Mouse (Mus musculus) hindbrain, embryonic 16.5 days (tissue): ENCODE results near the gene Gfra1. TPM values are rescaled to one million over a fixed set of nuclear protein-coding genes. Genes with fewer than 3 reads are reported as not detected.

ENCODE experiments used
- ATAC-seq: fragments of 200-750 bp; cut with Nextera tagmentation; 2 replicates; pipeline ENCODE4 v1.8.0; 2017; ENCODE audit warnings: moderate TSS enrichment, moderate library complexity
- H3K27ac ChIP-seq: fragments of 300-500 bp; sonication (generic); 2 replicates; pipeline ENCODE4 v1.5.1; 2014; ENCODE audit warnings: low read depth, mild to moderate bottlenecking, control low read depth, low read length, moderate library complexity
- H3K27me3 ChIP-seq: fragments of 300-500 bp; sonication (generic); replicated peaks from 2 replicates; pipeline ENCODE4 v1.6.1; 2014; ENCODE audit warnings: low read length; ENCODE audit not compliant: control insufficient read depth, insufficient read depth
- H3K36me3 ChIP-seq: fragments of 300-500 bp; sonication (generic); 2 replicates; pipeline ENCODE4 v1.6.1; 2014; ENCODE audit warnings: mild to moderate bottlenecking, low read length, moderate library complexity, mixed read lengths; ENCODE audit not compliant: control insufficient read depth, insufficient read depth
- H3K4me1 ChIP-seq: fragments of 300-500 bp; sonication (generic); 2 replicates; pipeline ENCODE4 v1.6.1; 2014; ENCODE audit warnings: low read depth, low read length; ENCODE audit not compliant: control insufficient read depth, insufficient read depth
- H3K4me2 ChIP-seq: fragments of 300-500 bp; sonication (generic); 2 replicates; pipeline ENCODE4 v1.6.1; 2014; ENCODE audit warnings: mild to moderate bottlenecking, low read length, control low read depth, moderate library complexity
- H3K4me3 ChIP-seq: fragments of 300-500 bp; sonication (generic); 2 replicates; pipeline ENCODE4 v1.5.1; 2014; ENCODE audit warnings: mild to moderate bottlenecking, low read length, control low read depth, moderate library complexity
- H3K9ac ChIP-seq: fragments of 300-500 bp; sonication (generic); 2 replicates; pipeline ENCODE4 v1.6.1; 2014; ENCODE audit warnings: low read depth, mild to moderate bottlenecking, control low read depth, low read length, moderate library complexity
- H3K9me3 ChIP-seq: fragments of 300-500 bp; sonication (generic); 2 replicates; pipeline ENCODE4 v1.6.1; 2014; ENCODE audit warnings: mild to moderate bottlenecking, low read length, moderate library complexity; ENCODE audit not compliant: control insufficient read depth
- WGBS: fragments of 180-500 bp; shearing (Covaris S2); extraction: QIAGEN DNeasy Blood & Tissue Kit; methylation state at CpG from one replicate; pipeline ENCODE4 v1.1.7; 2014; 5-methylcytosine and 5-hydroxymethylcytosine counted together
- polyA plus RNA-seq: library from polyadenylated mRNA; unstranded; fragments of >200 nt; fragmentation: Nextera tagmentation; extraction: Ambion mirVana; gene quantifications from 2 replicates; pipeline ENCODE4 v1.2.1, GENCODE M21; 2015

Gfra1 gene
- polyA plus RNA-seq, 1 experiment from 2014 or later: 38.6 TPM

DNA sequence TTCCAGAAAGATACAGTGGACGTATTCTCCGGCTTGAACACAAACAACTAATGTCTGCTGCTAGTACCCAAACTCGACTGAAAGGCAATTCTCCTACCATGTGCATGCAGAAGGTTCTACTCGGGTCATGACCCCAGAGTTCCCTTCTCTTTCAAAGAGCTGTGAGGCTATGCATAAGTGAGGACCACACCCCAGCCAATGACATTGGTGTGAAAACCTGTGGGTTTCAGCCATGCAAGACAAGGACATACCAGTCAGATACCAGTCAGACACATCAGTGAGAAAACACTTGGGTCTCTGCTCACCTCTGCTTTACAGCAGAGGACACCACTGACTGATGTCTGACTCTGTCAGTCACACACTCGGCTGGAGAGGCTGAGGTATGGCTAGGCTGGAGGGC is 63.9 kb downstream of the Gfra1 start:
- WGBS: 88% methylated on average over 5 of the region's 5 CpGs
- H3K4me1 ChIP-seq: peaks cover 5% of the 10 kb centered on the region
- no peak overlapping the region for H3K9ac ChIP-seq
- no peak for ATAC-seq
- H3K4me3 ChIP-seq: no peak overlapping the region
- H3K27me3 ChIP-seq: no peaks in the 10 kb centered on the region
- H3K27ac ChIP-seq: no peak overlapping the region
- H3K9me3 ChIP-seq: no peaks in the 10 kb centered on the region
- H3K36me3 ChIP-seq: no peaks in the 10 kb centered on the region
- H3K4me2 ChIP-seq: no peak overlapping the region

DNA sequence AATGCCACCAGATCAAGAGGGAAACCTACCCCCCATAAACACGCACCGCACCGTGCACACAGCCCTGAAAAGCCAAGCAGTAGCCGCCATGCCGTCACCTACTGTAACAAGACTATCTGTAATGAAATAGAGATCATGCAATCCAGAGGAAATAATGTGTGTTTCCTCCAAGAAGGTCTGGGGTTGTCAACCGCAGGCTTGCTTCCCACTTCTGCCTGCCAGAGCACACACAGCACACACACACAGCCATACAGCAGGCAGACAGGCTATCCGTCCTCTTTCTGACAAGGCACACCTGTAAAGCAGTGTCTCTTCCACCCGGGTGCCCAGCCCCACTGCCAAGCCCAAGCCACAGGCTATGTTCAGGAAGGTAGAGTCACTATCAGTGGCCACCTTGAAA is 66.2 kb downstream of the Gfra1 start:
- 87% methylated on average over 8 of the region's 8 CpGs for WGBS

DNA sequence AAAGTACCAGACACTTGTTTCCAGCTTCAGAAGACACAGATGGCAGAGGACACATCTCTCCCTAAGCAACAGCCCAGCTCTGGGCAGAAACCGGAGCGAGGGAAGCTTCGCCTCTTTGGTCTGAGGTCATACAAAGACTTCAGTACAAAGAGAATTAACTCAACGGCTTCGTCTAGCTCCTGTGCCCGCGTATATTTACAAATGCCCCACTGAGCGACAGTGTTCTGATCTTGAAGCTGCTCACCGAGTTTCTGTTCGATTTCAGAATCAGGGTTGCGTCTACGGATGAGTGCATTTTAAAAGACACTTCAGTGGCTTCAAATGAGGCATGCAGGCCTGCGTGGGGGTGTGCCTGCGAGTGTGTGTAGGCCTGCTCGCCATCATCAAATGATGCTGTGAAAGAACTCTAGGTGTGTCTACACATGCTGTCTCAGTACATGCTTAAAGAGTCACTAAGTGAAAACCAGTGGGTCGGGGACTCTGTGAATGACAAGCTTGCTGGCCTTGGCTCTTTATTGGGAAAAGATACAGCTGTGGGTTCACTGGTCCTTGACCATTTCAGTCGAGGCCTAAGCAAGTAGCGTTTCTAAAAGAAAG is 66.8 kb downstream of the Gfra1 start:
- Histone ChIP-seq H3K4me3 (no peak overlapping the region), H3K36me3 (no peaks in the 10 kb centered on the region), H3K27ac (no peak overlapping the region), H3K9me3 (no peaks in the 10 kb centered on the region), H3K9ac (no peak overlapping the region), H3K4me2 (no peak overlapping the region), H3K27me3 (no peaks in the 10 kb centered on the region), H3K4me1 (0 out of 2 replicates have a peak, but pooled peaks cover 2% of the 10 kb centered on the region)
- 39% methylated on average over 18 of the region's 18 CpGs for WGBS
- no peak for ATAC-seq

More for the DNA sequence above, 66.2 kb downstream of the Gfra1 start:
- H3K4me2 ChIP-seq: no peak overlapping the region
- H3K4me1 ChIP-seq: 0 out of 2 replicates have a peak, but pooled peaks cover 2% of the 10 kb centered on the region
- H3K36me3 ChIP-seq: no peaks in the 10 kb centered on the region
- no peak for ATAC-seq
- no peak overlapping the region for H3K4me3 ChIP-seq
- H3K9me3 ChIP-seq: no peaks in the 10 kb centered on the region
- no peak overlapping the region for H3K27ac ChIP-seq
- H3K27me3 ChIP-seq: no peaks in the 10 kb centered on the region
- H3K9ac ChIP-seq: no peak overlapping the region

DNA sequence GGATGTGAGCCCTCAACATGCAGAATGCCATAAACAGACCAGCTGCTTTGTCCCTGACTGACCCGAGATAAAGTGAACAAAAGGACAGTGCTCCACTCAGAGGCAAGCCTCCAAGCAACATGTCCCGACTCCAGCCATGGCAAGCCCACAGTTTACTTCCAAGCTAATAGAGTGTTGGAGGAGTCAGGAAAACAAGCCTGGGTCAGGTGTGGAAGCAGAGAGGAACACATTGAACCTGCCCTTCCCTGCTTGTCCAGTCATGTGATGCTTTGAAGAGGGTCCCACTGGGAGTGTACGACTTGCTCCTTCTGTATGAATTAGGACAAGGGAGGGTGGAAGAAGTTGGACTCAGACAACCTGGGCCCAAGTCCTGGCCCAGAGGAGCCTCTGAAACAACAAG is 72.4 kb downstream of the Gfra1 start:
- H3K27ac ChIP-seq: no peak overlapping the region
- no peaks in the 10 kb centered on the region for H3K36me3 ChIP-seq
- 52% methylated on average over 3 of the region's 3 CpGs for WGBS
- H3K9ac ChIP-seq: no peak overlapping the region
- H3K4me1 ChIP-seq: 0 out of 2 replicates have a peak, but pooled peaks cover 2% of the 10 kb centered on the region
- H3K9me3 ChIP-seq: no peaks in the 10 kb centered on the region
- no peak overlapping the region for H3K4me2 ChIP-seq
- no peaks in the 10 kb centered on the region for H3K27me3 ChIP-seq
- no peak overlapping the region for H3K4me3 ChIP-seq
- ATAC-seq: no peak

DNA sequence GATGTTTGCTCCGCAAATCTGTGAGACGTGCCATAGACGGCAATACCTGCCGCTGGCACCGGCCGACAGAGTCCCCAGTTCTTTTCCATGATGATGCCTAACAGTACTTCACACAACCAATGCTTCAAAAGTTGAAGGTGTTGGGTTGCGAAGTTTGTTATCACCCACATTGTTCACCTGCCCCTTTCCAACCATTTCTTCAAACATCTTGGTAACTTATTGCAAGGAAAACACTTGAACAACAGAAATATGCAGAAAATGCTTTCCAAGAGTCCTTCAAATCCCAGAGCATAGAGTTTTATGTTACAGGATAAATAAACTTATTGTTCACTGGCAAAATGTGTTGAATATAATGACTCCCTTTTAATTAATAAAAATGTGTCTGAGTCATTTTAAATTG is 73.2 kb downstream of the Gfra1 start:
- Histone ChIP-seq H3K27me3 (no peaks in the 10 kb centered on the region), H3K9me3 (no peaks in the 10 kb centered on the region), H3K4me3 (no peak overlapping the region), H3K4me2 (no peak overlapping the region), H3K4me1 (peaks cover 2% of the 10 kb centered on the region; the same call in 1 of the 2 replicates), H3K36me3 (no peaks in the 10 kb centered on the region), H3K27ac (no peak overlapping the region), H3K9ac (no peak overlapping the region)
- ATAC-seq: no peak
- 97% methylated on average over 7 of the region's 7 CpGs for WGBS

DNA sequence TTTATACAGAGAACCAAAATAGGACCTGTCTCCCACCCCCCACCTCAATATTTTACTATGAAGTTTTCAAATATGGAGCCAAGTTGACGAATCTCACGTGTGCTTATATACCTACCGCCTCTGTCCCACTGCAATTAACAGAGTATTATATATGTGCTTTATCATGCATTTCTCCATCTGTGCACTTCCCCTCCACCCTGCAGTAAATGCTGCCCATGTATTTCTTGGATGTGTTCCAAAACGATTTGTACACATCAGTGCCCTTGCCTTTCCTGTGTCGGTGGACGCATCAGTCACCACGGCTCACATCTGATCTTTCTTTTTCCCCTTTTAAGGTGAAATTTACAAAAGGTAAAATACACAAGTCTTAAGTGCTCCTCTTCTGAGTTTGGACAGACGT is 77.7 kb downstream of the Gfra1 start:
- 52% methylated on average over 8 of the region's 8 CpGs for WGBS
- no peak for ATAC-seq
- no peak overlapping the region for H3K27ac ChIP-seq

DNA sequence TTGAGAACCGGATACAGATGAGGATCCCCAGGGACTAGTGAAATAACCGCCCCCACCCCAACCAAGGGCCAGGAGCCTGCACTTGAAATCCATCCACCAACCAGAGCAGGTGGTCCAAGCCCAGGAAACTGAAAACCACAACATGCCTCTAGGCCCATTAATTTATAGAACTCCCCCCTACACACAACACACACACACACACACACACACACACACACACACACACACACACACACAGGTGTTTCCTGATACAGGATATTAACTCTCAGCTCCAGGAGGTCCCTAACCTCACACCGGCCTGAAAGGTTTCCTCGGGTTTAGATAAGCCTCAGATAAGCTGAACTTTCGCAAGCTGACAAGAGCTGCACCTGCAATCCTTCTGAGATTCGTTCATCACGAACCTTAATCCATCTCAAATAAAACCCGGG is 79.0 kb downstream of the Gfra1 start:
- no peak overlapping the region for H3K27ac ChIP-seq
- H3K4me3 ChIP-seq: no peak overlapping the region
- H3K4me2 ChIP-seq: no peak overlapping the region
- no peaks in the 10 kb centered on the region for H3K9me3 ChIP-seq
- no peaks in the 10 kb centered on the region for H3K27me3 ChIP-seq
- no peak overlapping the region for H3K9ac ChIP-seq
- no peak for ATAC-seq
- H3K36me3 ChIP-seq: no peaks in the 10 kb centered on the region
- WGBS: 77% methylated on average over 8 of the region's 8 CpGs
- no peaks in the 10 kb centered on the region; the same call in 1 of the 2 replicates for H3K4me1 ChIP-seq

More for the DNA sequence above, 77.7 kb downstream of the Gfra1 start:
- Histone ChIP-seq H3K27me3 (no peaks in the 10 kb centered on the region), H3K36me3 (no peaks in the 10 kb centered on the region), H3K4me2 (no peak overlapping the region), H3K9me3 (no peaks in the 10 kb centered on the region), H3K9ac (no peak overlapping the region), H3K4me1 (no peaks in the 10 kb centered on the region; the same call in 1 of the 2 replicates), H3K4me3 (no peak overlapping the region)

DNA sequence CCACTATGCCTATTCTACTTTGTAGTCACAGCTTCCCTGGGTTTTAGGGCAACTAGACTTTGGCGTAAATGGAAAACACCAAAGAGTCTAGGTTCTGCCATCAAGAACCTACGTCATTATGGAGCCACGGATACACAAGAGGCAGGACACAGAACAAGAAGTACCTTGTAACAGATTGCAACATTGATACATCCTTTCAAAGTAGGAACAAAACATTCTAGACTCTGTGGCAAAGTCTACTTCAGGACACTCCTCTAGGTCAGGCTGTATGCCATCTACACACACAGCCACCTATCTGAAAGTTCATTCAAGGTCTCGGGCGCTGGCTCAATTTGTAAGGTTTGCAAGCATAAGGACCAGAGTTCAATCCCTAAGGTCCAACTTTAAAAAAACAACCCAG is 81.1 kb downstream of the Gfra1 start:
- ATAC-seq: no peak
- Histone ChIP-seq H3K4me2 (no peak overlapping the region), H3K36me3 (no peaks in the 10 kb centered on the region), H3K9ac (no peak overlapping the region), H3K4me1 (no peaks in the 10 kb centered on the region; the same call in 1 of the 2 replicates), H3K9me3 (no peaks in the 10 kb centered on the region), H3K4me3 (no peak overlapping the region), H3K27me3 (no peaks in the 10 kb centered on the region), H3K27ac (no peak overlapping the region)
- over 99% methylated on average over 5 of the region's 5 CpGs for WGBS

DNA sequence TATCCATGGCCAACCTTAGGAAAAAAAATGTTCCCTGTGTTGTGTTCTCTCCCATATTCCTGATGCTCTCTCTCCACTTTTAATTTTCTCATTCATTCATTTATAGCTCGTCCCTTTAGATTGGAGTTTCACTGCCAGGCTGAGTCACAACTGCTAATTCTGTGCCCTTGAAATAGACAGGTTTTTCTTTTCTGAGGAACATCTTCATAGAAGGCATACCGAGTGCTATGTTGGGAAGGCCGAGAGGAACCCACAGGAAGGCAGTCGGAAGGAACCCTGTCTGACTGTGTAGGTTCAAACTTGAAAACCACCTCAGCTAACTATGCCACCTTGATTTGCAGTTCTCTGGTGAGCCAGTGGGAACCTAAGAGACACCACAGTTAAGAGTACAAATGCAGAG is 81.6 kb downstream of the Gfra1 start:
- 95% methylated on average over 4 of the region's 4 CpGs for WGBS
- no peak for ATAC-seq

More for the DNA sequence above, 81.6 kb downstream of the Gfra1 start:
- Histone ChIP-seq H3K4me3 (no peak overlapping the region), H3K4me1 (no peaks in the 10 kb centered on the region; the same call in 1 of the 2 replicates), H3K27ac (no peak overlapping the region), H3K36me3 (no peaks in the 10 kb centered on the region), H3K9ac (no peak overlapping the region), H3K9me3 (no peaks in the 10 kb centered on the region), H3K27me3 (no peaks in the 10 kb centered on the region), H3K4me2 (no peak overlapping the region)
